Mouse (Mus musculus) layer of hippocampus, postnatal 36 days (tissue): ENCODE data around the gene Kri1. TPM values are rescaled to one million over a fixed set of nuclear protein-coding genes. Genes with fewer than 3 reads are reported as not detected.
A peak's percentile ranks its signal among the peaks of the same experiment; 100 is the strongest.
"Not testable (repeated sequence)": the region's sequence is repeated elsewhere in the genome, so short reads cannot be mapped to it uniquely, and the experiment has no call there.

Source experiments
- DNase-seq, 2 experiments: peaks; one replicate each; pipeline ENCODE4 v3.0.0; 2022
- total RNA-seq, 2 experiments: library from RNA; stranded (reverse); gene quantifications; 2 replicates each; pipeline ENCODE4 v1.2.3; 2021

Gene Kri1
- total RNA-seq, 2 experiments from 2014 or later, result 48.1 to 50.2 TPM

- DNase-seq, result peak; percentile 69 to 70
These were observed 46.4 kb downstream of the Kri1 start for GRCm38 (mm10) chr9:21241343-21241742.

- DNase-seq, result no peak
These were observed 48.3 kb downstream of the Kri1 start for GRCm38 (mm10) chr9:21239465-21239848.

- peak; percentile 77 to 79 for DNase-seq
These were observed 48.9 kb downstream of the Kri1 start, which contains the start of gene Keap1 for GRCm38 (mm10) chr9:21238733-21239464. TSS of gene Keap1 (minus strand) at chr9:21239361.

GRCm38 (mm10) chr9:21238004-21238732 lies 49.6 kb downstream of the Kri1 start:
- DNase-seq, result no peak

GRCm38 (mm10) chr9:21237368-21238003 lies 50.3 kb downstream of the Kri1 start:
- DNase-seq, result peak; percentile 35 to 38

- DNase-seq, result no peak
These were observed 50.8 kb downstream of the Kri1 start for GRCm38 (mm10) chr9:21236991-21237367.

GRCm38 (mm10) chr9:21235341-21235740 lies 52.4 kb downstream of the Kri1 start:
- DNase-seq, result no peak

- no peak for DNase-seq
These were observed 54.0 kb downstream of the Kri1 start for GRCm38 (mm10) chr9:21233805-21234204.

GRCm38 (mm10) chr9:21233366-21233765 lies 54.4 kb downstream of the Kri1 start:
- no peak for DNase-seq

GRCm38 (mm10) chr9:21232867-21233266 lies 54.9 kb downstream of the Kri1 start:
- no peak for DNase-seq

GRCm38 (mm10) chr9:21231551-21231950 lies 56.2 kb downstream of the Kri1 start:
- DNase-seq, result no peak

- no peak for DNase-seq
These were observed 60.4 kb downstream of the Kri1 start for GRCm38 (mm10) chr9:21227342-21227741.

- DNase-seq, result no peak
These were observed 62.4 kb downstream of the Kri1 start for GRCm38 (mm10) chr9:21225415-21225758.

GRCm38 (mm10) chr9:21224576-21225414 lies 63.0 kb downstream of the Kri1 start:
- no peak for DNase-seq

- no peak for DNase-seq
These were observed 63.9 kb downstream of the Kri1 start for GRCm38 (mm10) chr9:21223906-21224305.

- DNase-seq, result not testable (repeated sequence)
These were observed 64.3 kb downstream of the Kri1 start for GRCm38 (mm10) chr9:21223490-21223889.

Other genes starting within 250 kb of the Kri1 start
- not detected for gene Zglp1, start 220.9 kb downstream of the Kri1 start, total RNA-seq
- gene Gm49373, start 214.9 kb downstream of the Kri1 start, total RNA-seq, result 1 to 10 TPM; 2.5 to 2.9 TPM
- 10 to 100 TPM; 56.0 to 64.5 TPM for gene Fdx1l, start 214.4 kb downstream of the Kri1 start, total RNA-seq
- gene Gm38431, start 196.0 kb downstream of the Kri1 start, total RNA-seq, result 1 to 10 TPM; 4.8 to 5.0 TPM
- gene Raver1, start 196.0 kb downstream of the Kri1 start, total RNA-seq, result 10 to 100 TPM; 29.9 to 31.5 TPM
- gene Tyk2, start 156.7 kb downstream of the Kri1 start, total RNA-seq, result 10 to 100 TPM; 14.6 to 18.0 TPM
- gene Cdc37, start 138.0 kb downstream of the Kri1 start, total RNA-seq, result 100 to 1,000 TPM; 142 to 150 TPM
- gene Pde4a, start 122.3 kb downstream of the Kri1 start, total RNA-seq, result 10 to 100 TPM; 84.2 to 86.8 TPM
- gene Keap1, start 48.6 kb downstream of the Kri1 start, total RNA-seq, result 10 to 100 TPM; 57.2 to 58.1 TPM
- gene S1pr5, start 39.5 kb downstream of the Kri1 start, total RNA-seq, result 10 to 100 TPM; 11.1 to 11.2 TPM
- 10 to 100 TPM; 38.8 to 40.9 TPM for gene Atg4d, start 22.7 kb downstream of the Kri1 start, total RNA-seq
- 10 to 100 TPM; 53.0 to 62.9 TPM for gene Cdkn2d, start 3.4 kb upstream of the Kri1 start, total RNA-seq
- gene Ap1m2, start 24.4 kb upstream of the Kri1 start, total RNA-seq, result under 1 TPM; 0.35 to 0.57 TPM
- gene Slc44a2, start 32.7 kb upstream of the Kri1 start, total RNA-seq, result 10 to 100 TPM; 49.6 to 56.3 TPM
- 100 to 1,000 TPM in 1 of 2 experiments, 10 to 100 TPM in 1; 80.8 to 107 TPM for gene Ilf3, start 79.9 kb upstream of the Kri1 start, total RNA-seq
- gene Qtrt1, start 123.9 kb upstream of the Kri1 start, total RNA-seq, result 10 to 100 TPM; 36.6 to 44.2 TPM
- 10 to 100 TPM; 58.1 to 70.6 TPM for gene Dnm2, start 136.9 kb upstream of the Kri1 start, total RNA-seq
- 10 to 100 TPM; 10.6 to 11.4 TPM for gene Tmed1, start 222.3 kb upstream of the Kri1 start, total RNA-seq
- under 1 TPM in 1 of 2 experiments, not detected in 1; 0.33 TPM for gene AB124611, start 238.2 kb upstream of the Kri1 start, total RNA-seq